Mouse (Mus musculus): Measurements from ENCODE around the gene Maml1. TPM values are rescaled to one million over a fixed set of nuclear protein-coding genes. Genes with fewer than 3 reads are reported as not detected.

Maml1 gene
- total RNA-seq, 2 experiments from 2014 or later: 8.8 to 9.6 TPM

- DNase-seq: no peak
Measured at GRCm38 (mm10) chr11:50238821-50239791, 53.0 kb downstream of the Maml1 start.

- peak; percentile 45 to 78 for DNase-seq
Measured at GRCm38 (mm10) chr11:50238324-50238723, 53.8 kb downstream of the Maml1 start, which contains the start of gene Ltc4s. Gene Ltc4s, minus strand, starts transcription at chr11:50238616.

- DNase-seq: no peak
Measured at GRCm38 (mm10) chr11:50236937-50237835, 54.9 kb downstream of the Maml1 start.

GRCm38 (mm10) chr11:50236540-50236936 lies 55.6 kb downstream of the Maml1 start:
- DNase-seq: peak; percentile 89 to 93

GRCm38 (mm10) chr11:50234606-50235005 lies 57.5 kb downstream of the Maml1 start:
- DNase-seq: no peak

GRCm38 (mm10) chr11:50233993-50234392 lies 58.1 kb downstream of the Maml1 start:
- DNase-seq: no peak

GRCm38 (mm10) chr11:50233022-50233421 lies 59.1 kb downstream of the Maml1 start:
- no peak for DNase-seq

- peak in 1 of 2 experiments; percentile 78 for DNase-seq
Measured at GRCm38 (mm10) chr11:50231411-50231810, 60.7 kb downstream of the Maml1 start.

- no peak for DNase-seq
Measured at GRCm38 (mm10) chr11:50230481-50231304, 61.4 kb downstream of the Maml1 start.

GRCm38 (mm10) chr11:50229252-50229910 lies 62.7 kb downstream of the Maml1 start:
- DNase-seq: peak in 1 of 2 experiments; percentile 63

GRCm38 (mm10) chr11:50228772-50229171 lies 63.3 kb downstream of the Maml1 start:
- DNase-seq: no peak

GRCm38 (mm10) chr11:50227736-50228135 lies 64.4 kb downstream of the Maml1 start:
- peak in 1 of 2 experiments; percentile 7 for DNase-seq

GRCm38 (mm10) chr11:50227226-50227625 lies 64.9 kb downstream of the Maml1 start:
- peak in 1 of 2 experiments; percentile 59 for DNase-seq

- DNase-seq: no peak
Measured at GRCm38 (mm10) chr11:50226406-50226805, 65.7 kb downstream of the Maml1 start.

GRCm38 (mm10) chr11:50225611-50226378 lies 66.3 kb downstream of the Maml1 start:
- DNase-seq: peak in 1 of 2 experiments; percentile 69

- peak; percentile 91 to 94 for DNase-seq
Measured at GRCm38 (mm10) chr11:50224671-50225530, 67.2 kb downstream of the Maml1 start.

- DNase-seq: no peak
Measured at GRCm38 (mm10) chr11:50223783-50224662, 68.1 kb downstream of the Maml1 start.

Data from heart, adult 18-20 months (tissue).